Mouse (Mus musculus) embryonic facial prominence, embryonic 15.5 days (tissue): ENCODE measurements around the gene Hnrnpf. TPM values are rescaled to one million over a fixed set of nuclear protein-coding genes. Genes with fewer than 3 reads are reported as not detected.

ENCODE experiments used
- ATAC-seq: fragments of 200-750 bp; cut with Nextera tagmentation; 2 replicates; pipeline ENCODE4 v1.8.0; 2017; ENCODE audit warnings: low read depth, moderate TSS enrichment; ENCODE audit not compliant: insufficient number of reproducible peaks, low FRiP score, low TSS enrichment
- H3K27ac ChIP-seq: fragments of 300-500 bp; sonication (generic); replicated peaks from 2 replicates; pipeline ENCODE4 v1.5.1; 2015; ENCODE audit warnings: mild to moderate bottlenecking, inconsistent platforms
- H3K27me3 ChIP-seq: fragments of 300-500 bp; sonication (generic); 2 replicates; pipeline ENCODE4 v1.6.1; 2015; ENCODE audit warnings: inconsistent platforms
- H3K36me3 ChIP-seq: fragments of 300-500 bp; sonication (generic); 2 replicates; pipeline ENCODE4 v1.6.1; 2015; ENCODE audit warnings: mild to moderate bottlenecking, inconsistent platforms
- H3K4me1 ChIP-seq: fragments of 300-500 bp; sonication (generic); 2 replicates; pipeline ENCODE4 v1.6.1; 2015; ENCODE audit warnings: inconsistent platforms
- H3K4me2 ChIP-seq: fragments of 300-500 bp; sonication (generic); replicated peaks from 2 replicates; pipeline ENCODE4 v1.6.1; 2015; ENCODE audit warnings: mild to moderate bottlenecking, inconsistent platforms
- H3K4me3 ChIP-seq: fragments of 300-500 bp; sonication (generic); replicated peaks from 2 replicates; pipeline ENCODE4 v1.5.1; 2015; ENCODE audit warnings: mild to moderate bottlenecking, inconsistent platforms
- H3K9ac ChIP-seq: fragments of 300-500 bp; sonication (generic); 2 replicates; pipeline ENCODE4 v1.6.1; 2015; ENCODE audit warnings: inconsistent platforms
- H3K9me3 ChIP-seq: fragments of 300-500 bp; sonication (generic); replicated peaks from 2 replicates; pipeline ENCODE4 v1.6.1; 2016; ENCODE audit warnings: inconsistent platforms
- WGBS: fragments of 180-500 bp; shearing (Covaris S2); methylation state at CpG from one replicate; pipeline ENCODE4 v1.1.7; 2015; 5-methylcytosine and 5-hydroxymethylcytosine counted together
- polyA plus RNA-seq: library from polyadenylated mRNA; unstranded; fragments of >200 nt; fragmentation: Nextera tagmentation; extraction: Ambion mirVana; gene quantifications from 2 replicates; pipeline ENCODE4 v1.2.1, GENCODE M21; 2015

Hnrnpf gene
- polyA plus RNA-seq, 1 experiment from 2014 or later, result 585 TPM

- Histone ChIP-seq H3K4me3 (no peak overlapping the region), H3K9ac (no peak overlapping the region), H3K4me2 (no peak overlapping the region), H3K27me3 (no peaks in the 10 kb centered on the region), H3K27ac (no peak overlapping the region), H3K9me3 (no peaks in the 10 kb centered on the region), H3K4me1 (no peaks in the 10 kb centered on the region), H3K36me3 (no peaks in the 10 kb centered on the region)
- WGBS, result 88% methylated on average over 2 of the region's 2 CpGs
- ATAC-seq, result no peak
Measured at GRCm38 (mm10) chr6:117893435-117893834, 6.7 kb upstream of the Hnrnpf start.

- 68% methylated on average over 5 of the region's 5 CpGs for WGBS
- ATAC-seq, result no peak
- Histone ChIP-seq H3K9ac (no peak overlapping the region), H3K4me1 (no peaks in the 10 kb centered on the region), H3K9me3 (no peaks in the 10 kb centered on the region), H3K4me3 (no peak overlapping the region), H3K4me2 (no peak overlapping the region), H3K27ac (no peak overlapping the region), H3K27me3 (no peaks in the 10 kb centered on the region), H3K36me3 (no peaks in the 10 kb centered on the region)
Measured at GRCm38 (mm10) chr6:117897800-117898199, 2.3 kb upstream of the Hnrnpf start.

DNA sequence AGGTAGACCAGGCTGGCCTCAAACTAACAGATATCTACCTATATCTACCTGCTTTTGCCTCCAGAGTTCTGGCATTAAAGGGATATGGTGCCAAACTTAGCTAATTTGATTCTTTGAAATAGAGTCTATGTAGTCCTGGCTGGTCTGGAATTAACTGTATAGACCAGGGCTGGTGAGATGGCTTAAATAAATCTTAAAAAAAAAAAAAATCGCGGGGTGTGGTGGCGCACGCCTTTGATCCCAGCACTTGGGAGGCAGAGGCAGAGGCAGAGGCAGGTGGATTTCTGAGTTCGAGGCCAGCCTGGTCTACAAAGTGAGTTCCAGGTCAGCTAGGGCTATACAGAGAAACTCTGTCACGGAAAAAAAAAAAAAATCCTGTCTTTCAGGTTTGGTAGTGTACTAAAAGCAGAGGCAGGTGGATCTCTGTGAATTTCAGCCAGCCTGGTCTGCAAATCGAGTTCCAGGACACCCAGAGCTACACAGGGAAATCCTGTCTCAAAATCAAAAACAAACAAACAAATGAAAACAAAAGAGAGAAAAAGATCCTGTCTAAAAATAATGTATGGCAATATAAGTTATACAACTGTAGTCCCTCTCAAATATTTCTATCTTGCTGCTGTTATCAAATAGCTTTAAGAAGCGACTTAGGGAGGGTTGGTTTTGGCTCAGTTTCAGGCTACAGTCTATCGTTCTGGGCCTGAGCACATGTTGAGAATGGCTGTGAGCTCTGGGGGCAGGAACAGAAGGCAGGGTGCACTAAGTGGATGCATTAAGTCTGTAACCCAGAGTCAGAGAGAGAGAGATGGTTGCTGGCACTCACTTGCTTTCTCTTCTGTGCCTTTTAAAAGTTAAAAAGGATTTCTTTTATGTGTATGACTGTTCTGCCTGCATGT, 1.6 kb downstream of the Hnrnpf start:
- Histone ChIP-seq H3K36me3 (no peaks in the 10 kb centered on the region), H3K4me2 (no peak overlapping the region), H3K9ac (no peak overlapping the region), H3K9me3 (no peaks in the 10 kb centered on the region), H3K27ac (no peak overlapping the region), H3K4me1 (peaks cover 8% of the 10 kb centered on the region; the same call in 1 of the 2 replicates), H3K4me3 (no peak overlapping the region), H3K27me3 (no peaks in the 10 kb centered on the region)
- ATAC-seq, result no peak
- WGBS, result 68% methylated on average over 9 of the region's 9 CpGs

GRCm38 (mm10) chr6:117902556-117902955, 2.4 kb downstream of the Hnrnpf start:
- no peak overlapping the region for H3K27ac ChIP-seq
- H3K4me2 ChIP-seq, result no peak overlapping the region
- H3K9ac ChIP-seq, result no peak overlapping the region
- no peaks in the 10 kb centered on the region for H3K9me3 ChIP-seq
- H3K36me3 ChIP-seq, result no peaks in the 10 kb centered on the region
- no peaks in the 10 kb centered on the region for H3K27me3 ChIP-seq
- WGBS, result 70% methylated on average over 4 of the region's 4 CpGs
- no peak for ATAC-seq
- H3K4me1 ChIP-seq, result peaks cover 8% of the 10 kb centered on the region; the same call in 1 of the 2 replicates
- H3K4me3 ChIP-seq, result no peak overlapping the region

- H3K36me3 ChIP-seq, result no peaks in the 10 kb centered on the region
- no peak overlapping the region for H3K9ac ChIP-seq
- H3K4me2 ChIP-seq, result no peak overlapping the region
- H3K4me1 ChIP-seq, result peaks cover 14% of the 10 kb centered on the region
- H3K4me3 ChIP-seq, result no peak overlapping the region
- no peaks in the 10 kb centered on the region for H3K9me3 ChIP-seq
- H3K27me3 ChIP-seq, result no peaks in the 10 kb centered on the region
- H3K27ac ChIP-seq, result no peak overlapping the region
- WGBS, result 70% methylated on average over 3 of the region's 3 CpGs
- no peak for ATAC-seq
Measured at GRCm38 (mm10) chr6:117903836-117904235, 3.7 kb downstream of the Hnrnpf start.

GRCm38 (mm10) chr6:117905260-117905930, 5.3 kb downstream of the Hnrnpf start:
- H3K4me1 ChIP-seq, result peaks cover 26% of the 10 kb centered on the region
- H3K27me3 ChIP-seq, result no peaks in the 10 kb centered on the region
- peak overlapping the region; percentile 22; the same call in 1 of the 2 replicates for H3K9ac ChIP-seq
- H3K9me3 ChIP-seq, result no peaks in the 10 kb centered on the region
- peak overlapping the region; percentile 94 for H3K4me3 ChIP-seq
- peak overlapping the region; percentile 51 for H3K4me2 ChIP-seq
- H3K36me3 ChIP-seq, result no peaks in the 10 kb centered on the region
- ATAC-seq, result no peak
- H3K27ac ChIP-seq, result peak overlapping the region; percentile 93
- WGBS, result 22% methylated on average over 4 of the region's 4 CpGs

- H3K36me3 ChIP-seq, result no peaks in the 10 kb centered on the region
- H3K27ac ChIP-seq, result peak overlapping the region; percentile 93
- under 1% methylated on average over 25 of the region's 25 CpGs for WGBS
- peak overlapping the region; percentile 94 for H3K4me3 ChIP-seq
- ATAC-seq, result 0 out of 2 replicates have a peak, but pooled peaks have one; percentile 3
- peak overlapping the region; percentile 51 for H3K4me2 ChIP-seq
- no peaks in the 10 kb centered on the region for H3K27me3 ChIP-seq
- peaks cover 26% of the 10 kb centered on the region for H3K4me1 ChIP-seq
- no peaks in the 10 kb centered on the region for H3K9me3 ChIP-seq
- H3K9ac ChIP-seq, result peak overlapping the region; percentile 35
Measured at GRCm38 (mm10) chr6:117906015-117906531, 5.9 kb downstream of the Hnrnpf start.

GRCm38 (mm10) chr6:117906590-117907271, 6.6 kb downstream of the Hnrnpf start:
- Histone ChIP-seq H3K27me3 (no peaks in the 10 kb centered on the region), H3K4me1 (peaks cover 26% of the 10 kb centered on the region), H3K9ac (peak overlapping the region; percentile 93), H3K4me2 (peak overlapping the region; percentile 57), H3K9me3 (no peaks in the 10 kb centered on the region), H3K27ac (peak overlapping the region; percentile 98), H3K4me3 (peak overlapping the region; percentile 94), H3K36me3 (no peaks in the 10 kb centered on the region)
- peak; percentile 98 for ATAC-seq
- under 1% methylated on average over 55 of the region's 68 CpGs for WGBS

DNA sequence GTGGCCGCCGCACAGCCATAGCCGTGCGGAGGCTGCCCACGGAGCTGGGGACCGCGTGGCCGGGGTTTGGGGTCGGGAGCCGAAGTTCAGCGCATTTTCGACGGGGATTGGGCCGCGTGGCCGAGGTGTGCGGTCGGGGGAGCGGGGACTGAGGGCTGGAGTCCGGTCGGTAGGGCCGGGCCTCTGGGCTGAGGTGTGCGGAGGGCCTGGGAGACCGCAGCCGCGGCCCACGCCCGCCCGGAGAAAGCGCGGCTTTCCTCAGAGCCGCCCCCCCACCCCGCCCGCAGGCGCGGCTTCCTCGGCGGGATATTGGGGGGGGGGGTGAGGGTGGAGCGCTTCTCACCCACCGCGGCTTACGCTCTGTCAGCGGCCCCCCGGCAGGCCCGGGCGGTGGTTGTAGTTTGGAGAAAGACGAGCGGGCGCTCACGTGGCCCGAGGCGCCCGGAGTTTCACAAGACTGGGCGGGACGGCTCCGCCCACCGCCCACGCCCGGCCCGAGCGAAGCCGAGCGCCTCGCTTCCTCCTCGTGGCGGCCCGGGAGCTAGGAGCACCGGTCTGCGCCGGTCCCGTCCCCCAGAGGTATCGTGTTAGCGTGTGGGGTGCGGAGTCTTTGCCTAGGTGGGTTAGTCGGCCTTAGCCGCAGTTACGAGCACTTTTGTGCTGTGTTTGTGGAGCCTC, 7.3 kb downstream of the Hnrnpf start:
- peak overlapping the region; percentile 94 for H3K4me3 ChIP-seq
- H3K9me3 ChIP-seq, result no peaks in the 10 kb centered on the region
- peaks cover 26% of the 10 kb centered on the region for H3K4me1 ChIP-seq
- peak overlapping the region; percentile 93 for H3K9ac ChIP-seq
- H3K27me3 ChIP-seq, result no peaks in the 10 kb centered on the region
- peak overlapping the region; percentile 98 for H3K27ac ChIP-seq
- H3K36me3 ChIP-seq, result no peaks in the 10 kb centered on the region
- under 1% methylated on average over 58 of the region's 77 CpGs for WGBS
- ATAC-seq, result peak; percentile 82
- H3K4me2 ChIP-seq, result peak overlapping the region; percentile 57

DNA sequence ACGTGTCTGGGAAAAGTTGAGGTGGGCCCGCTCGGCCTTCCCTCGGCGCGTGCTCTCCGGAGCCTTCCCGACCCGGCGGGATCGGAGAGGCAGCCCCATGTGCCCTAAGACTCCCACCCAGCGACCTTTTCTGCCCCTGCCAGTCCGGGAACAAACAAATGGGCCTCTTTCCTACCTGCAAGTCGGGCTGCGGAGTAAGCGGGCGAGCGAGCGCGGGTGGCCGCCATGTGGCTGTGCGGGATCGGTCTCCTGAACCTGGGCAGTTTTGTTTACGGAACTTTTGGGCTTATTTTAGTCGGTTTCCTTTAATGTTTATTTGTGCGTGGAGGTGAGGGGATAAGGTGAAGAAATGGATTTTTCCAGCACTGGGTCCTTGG, 7.8 kb downstream of the Hnrnpf start:
- Histone ChIP-seq H3K9ac (peak overlapping the region; percentile 93), H3K27ac (peak overlapping the region; percentile 98), H3K9me3 (no peaks in the 10 kb centered on the region), H3K36me3 (no peaks in the 10 kb centered on the region), H3K4me1 (peaks cover 26% of the 10 kb centered on the region), H3K27me3 (no peaks in the 10 kb centered on the region), H3K4me2 (peak overlapping the region; percentile 57), H3K4me3 (peak overlapping the region; percentile 94)
- ATAC-seq, result no peak
- 0% methylated on average over 26 of the region's 26 CpGs for WGBS
